Mouse (Mus musculus) frontal cortex, postnatal 25 days (tissue): ENCODE results near the gene Ssbp3.
A peak's percentile ranks its signal among the peaks of the same experiment; 100 is the strongest.

Experiments used
- DNase-seq, 2 experiments: peaks; one replicate each; pipeline ENCODE4 v3.0.0; 2022; ENCODE audit warnings: low spot score in 2 of 2

The Ssbp3 gene

GRCm38 (mm10) chr4:106934931-106935582 is 24.6 kb downstream of the Ssbp3 start:
- no peak for DNase-seq

- DNase-seq: no peak
Observed at GRCm38 (mm10) chr4:106935583-106935935, 25.1 kb downstream of the Ssbp3 start.

GRCm38 (mm10) chr4:106936041-106936440 is 25.5 kb downstream of the Ssbp3 start:
- no peak for DNase-seq

- DNase-seq: no peak
Observed at GRCm38 (mm10) chr4:106936741-106937140, 26.2 kb downstream of the Ssbp3 start.

GRCm38 (mm10) chr4:106938506-106939222 is 28.2 kb downstream of the Ssbp3 start:
- no peak for DNase-seq

- DNase-seq: no peak
Observed at GRCm38 (mm10) chr4:106939223-106939918, 28.9 kb downstream of the Ssbp3 start.

GRCm38 (mm10) chr4:106939919-106940227 is 29.4 kb downstream of the Ssbp3 start:
- DNase-seq: no peak

- no peak for DNase-seq
Observed at GRCm38 (mm10) chr4:106940945-106941344, 30.4 kb downstream of the Ssbp3 start.

GRCm38 (mm10) chr4:106941475-106941874 is 31.0 kb downstream of the Ssbp3 start:
- no peak for DNase-seq

GRCm38 (mm10) chr4:106942491-106942890 is 32.0 kb downstream of the Ssbp3 start:
- no peak for DNase-seq

- no peak for DNase-seq
Observed at GRCm38 (mm10) chr4:106943627-106944026, 33.1 kb downstream of the Ssbp3 start.

- DNase-seq: no peak
Observed at GRCm38 (mm10) chr4:106944898-106945297, 34.4 kb downstream of the Ssbp3 start.

- no peak for DNase-seq
Observed at GRCm38 (mm10) chr4:106947741-106948140, 37.2 kb downstream of the Ssbp3 start.

GRCm38 (mm10) chr4:106948546-106948945 is 38.0 kb downstream of the Ssbp3 start:
- no peak for DNase-seq

- DNase-seq: no peak
Observed at GRCm38 (mm10) chr4:106949200-106949599, 38.7 kb downstream of the Ssbp3 start.

GRCm38 (mm10) chr4:106950801-106951200 is 40.3 kb downstream of the Ssbp3 start:
- no peak for DNase-seq

- DNase-seq: no peak
Observed at GRCm38 (mm10) chr4:106951455-106951854, 41.0 kb downstream of the Ssbp3 start.

- DNase-seq: no peak
Observed at GRCm38 (mm10) chr4:106953221-106953620, 42.7 kb downstream of the Ssbp3 start.

- no peak for DNase-seq
Observed at GRCm38 (mm10) chr4:106953760-106954159, 43.3 kb downstream of the Ssbp3 start.

GRCm38 (mm10) chr4:106955729-106956712 is 45.5 kb downstream of the Ssbp3 start:
- peak in 1 of 2 experiments; percentile 48 for DNase-seq

GRCm38 (mm10) chr4:106958117-106958516 is 47.6 kb downstream of the Ssbp3 start:
- no peak for DNase-seq

- DNase-seq: no peak
Observed at GRCm38 (mm10) chr4:106958561-106958960, 48.1 kb downstream of the Ssbp3 start.
